Mouse (Mus musculus) ES-E14 (cell line): Measurements from ENCODE around the gene Krtap28-13.

Experiments
- CHD2 ChIP-seq: IDR thresholded peaks from 2 replicates; pipeline ENCODE4 v1.6.1; 2014; ENCODE audit warnings: mild to moderate bottlenecking, low read depth, low read length, inconsistent platforms
- MAFK ChIP-seq: IDR thresholded peaks from 2 replicates; pipeline ENCODE4 v1.6.1; 2014; ENCODE audit warnings: mild to moderate bottlenecking, low read depth, low read length, inconsistent platforms; ENCODE audit not compliant: insufficient read depth
- ZNF384 ChIP-seq: IDR thresholded peaks from 2 replicates; pipeline ENCODE4 v1.6.1; 2012; ENCODE audit warnings: low read depth, low read length, inconsistent platforms

GRCm38 (mm10) chr1:83042380-83042779 is 18.4 kb upstream of the Krtap28-13 start, which contains the start of gene Krtap28-10:
- TF ChIP-seq ZNF384 (no peak), MAFK (no peak), CHD2 (no peak)
